Mouse (Mus musculus): ENCODE results near the gene Zfp503. TPM values are rescaled to one million over a fixed set of nuclear protein-coding genes. Genes with fewer than 3 reads are reported as not detected.

The Zfp503 gene
- polyA plus RNA-seq, 1 experiment = 6.8 TPM

DNA sequence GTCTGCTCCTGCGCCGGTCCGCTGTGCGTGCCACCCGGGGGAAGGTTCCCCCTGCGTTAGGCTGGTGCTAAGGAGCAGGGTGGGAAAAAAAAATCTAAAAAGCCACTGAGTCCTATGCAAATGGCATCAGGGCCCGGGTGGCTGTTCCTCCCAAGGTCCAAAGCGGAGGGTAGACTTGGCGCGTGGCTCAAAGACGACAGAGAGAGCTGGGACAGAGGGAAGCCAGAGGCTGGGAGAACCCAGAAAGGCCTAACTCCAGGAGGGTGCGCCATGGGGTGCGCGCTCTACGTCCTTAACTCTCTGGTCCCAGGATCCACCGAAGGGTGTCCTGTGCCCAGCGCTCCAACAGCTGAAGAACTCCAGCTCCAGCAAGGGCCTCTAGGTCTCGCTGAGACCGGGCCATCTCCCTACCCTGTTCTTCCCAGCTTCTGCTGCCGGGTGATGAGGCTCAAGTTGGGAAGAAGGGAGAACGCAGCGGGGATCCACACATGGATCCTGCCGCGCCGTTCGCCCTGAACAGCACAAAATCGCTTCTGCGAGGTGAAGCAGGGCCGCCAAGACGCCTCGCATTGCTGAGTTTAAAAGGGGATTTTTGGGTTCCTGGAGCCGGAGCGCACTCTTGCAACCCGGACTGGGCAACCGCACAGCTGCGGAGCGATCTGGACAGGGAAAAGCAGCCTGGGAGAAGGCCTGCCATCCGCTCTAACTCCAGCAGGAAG lies 6.7 kb downstream of the Zfp503 start:
- DNase-seq (ENCODE audit: low read depth, low spot score) = no peak
- WGBS = 35% methylated on average over 38 of the region's 38 CpGs

DNA sequence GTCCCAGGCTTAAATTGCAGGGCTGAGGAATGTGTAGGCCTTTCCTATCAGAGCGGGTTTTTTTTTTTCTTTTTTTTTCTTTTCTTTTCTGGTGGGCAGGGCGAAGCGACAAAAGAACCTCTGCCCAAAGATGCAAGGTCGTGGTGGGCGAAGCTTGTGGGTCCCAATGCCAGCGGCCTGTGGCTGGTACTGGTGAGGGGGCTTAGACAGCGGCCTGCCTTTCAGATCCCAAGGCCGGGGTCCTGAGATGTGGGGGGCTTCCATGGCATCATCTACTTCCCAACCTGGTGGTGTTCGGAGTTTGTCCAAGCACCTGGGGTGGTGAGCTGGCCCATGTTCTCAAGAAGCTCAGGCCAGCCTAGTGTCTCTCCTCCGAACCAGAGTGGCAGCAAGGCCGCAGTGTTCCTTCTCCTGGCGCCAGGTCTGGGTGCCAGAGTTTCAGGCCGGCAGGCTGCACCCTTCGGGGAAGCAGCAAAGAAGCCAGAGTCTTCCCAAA lies 7.3 kb downstream of the Zfp503 start:
- WGBS = 53% methylated on average over 14 of the region's 14 CpGs
- DNase-seq (ENCODE audit: low read depth, low spot score) = no peak

DNA sequence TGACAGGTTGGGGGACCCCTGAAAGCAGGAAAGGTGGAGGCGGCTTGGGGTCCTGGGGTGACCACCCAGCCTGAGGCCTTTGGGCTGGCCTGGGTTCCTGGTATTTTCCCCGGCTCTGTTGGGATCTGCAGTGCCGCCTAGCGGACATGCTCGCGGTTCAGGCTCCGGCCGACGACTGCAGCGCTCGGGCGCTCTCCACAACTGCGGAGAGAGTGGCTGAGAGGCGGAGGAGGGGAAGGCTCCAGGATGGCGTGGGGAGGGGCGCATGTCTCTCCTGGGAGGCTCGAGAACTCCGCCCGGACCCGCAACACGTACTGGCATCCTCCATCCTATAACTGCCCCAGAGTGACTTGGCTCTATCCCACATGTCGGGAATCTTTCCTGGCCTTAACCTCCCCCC lies 7.9 kb downstream of the Zfp503 start:
- DNase-seq (ENCODE audit: low read depth, low spot score) = no peak
- 4% methylated on average over 22 of the region's 22 CpGs for WGBS

DNA sequence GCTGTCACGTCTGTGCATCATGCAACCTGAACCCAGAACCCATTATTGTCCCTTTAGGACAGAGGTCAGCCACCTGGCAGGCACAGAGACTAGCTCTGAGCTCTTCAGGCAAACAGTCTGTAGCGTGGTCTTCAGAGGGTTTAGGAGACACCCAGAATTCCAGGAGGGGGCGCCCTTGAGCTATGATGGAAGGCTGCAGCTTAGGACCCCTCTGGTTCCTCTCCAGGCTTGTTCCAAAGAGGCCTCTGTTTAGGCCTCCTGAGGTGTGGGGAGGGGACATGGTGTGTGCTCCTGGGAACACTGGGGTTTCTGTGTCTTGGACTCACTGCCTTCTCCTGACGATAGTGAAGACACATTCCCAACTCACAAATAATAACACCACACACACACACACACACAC lies 20.4 kb downstream of the Zfp503 start:
- 42% methylated on average over 4 of the region's 4 CpGs for WGBS

GRCm38 (mm10) chr14:21967375-21968010 lies 21.9 kb downstream of the Zfp503 start:
- DNase-seq (ENCODE audit: low read depth, low spot score) = no peak
- 39% methylated on average over 12 of the region's 12 CpGs for WGBS

More for the DNA sequence above, 20.4 kb downstream of the Zfp503 start:
- no peak for DNase-seq (ENCODE audit: low read depth, low spot score)

DNA sequence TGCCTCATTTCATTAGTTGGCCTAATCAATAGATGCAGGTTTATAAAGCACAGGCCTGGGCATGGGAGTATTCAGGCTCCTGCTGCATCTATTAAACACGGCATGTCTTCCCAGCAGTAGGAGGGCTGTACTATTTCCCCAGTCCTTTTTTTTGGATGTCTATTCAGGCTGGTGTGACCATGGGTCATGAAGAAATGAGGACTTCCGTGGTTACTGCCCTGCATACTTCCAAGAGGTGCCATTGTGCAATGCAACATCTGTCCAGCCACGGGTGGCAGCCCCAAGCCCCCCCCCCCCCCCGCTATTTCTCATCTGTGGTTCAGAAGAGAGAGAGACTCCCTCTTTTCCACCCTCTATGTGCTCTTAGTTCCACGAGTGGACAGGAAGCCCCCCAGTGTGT lies 23.1 kb downstream of the Zfp503 start:
- no peak for DNase-seq (ENCODE audit: low read depth, low spot score)
- 61% methylated on average over 5 of the region's 5 CpGs for WGBS

DNA sequence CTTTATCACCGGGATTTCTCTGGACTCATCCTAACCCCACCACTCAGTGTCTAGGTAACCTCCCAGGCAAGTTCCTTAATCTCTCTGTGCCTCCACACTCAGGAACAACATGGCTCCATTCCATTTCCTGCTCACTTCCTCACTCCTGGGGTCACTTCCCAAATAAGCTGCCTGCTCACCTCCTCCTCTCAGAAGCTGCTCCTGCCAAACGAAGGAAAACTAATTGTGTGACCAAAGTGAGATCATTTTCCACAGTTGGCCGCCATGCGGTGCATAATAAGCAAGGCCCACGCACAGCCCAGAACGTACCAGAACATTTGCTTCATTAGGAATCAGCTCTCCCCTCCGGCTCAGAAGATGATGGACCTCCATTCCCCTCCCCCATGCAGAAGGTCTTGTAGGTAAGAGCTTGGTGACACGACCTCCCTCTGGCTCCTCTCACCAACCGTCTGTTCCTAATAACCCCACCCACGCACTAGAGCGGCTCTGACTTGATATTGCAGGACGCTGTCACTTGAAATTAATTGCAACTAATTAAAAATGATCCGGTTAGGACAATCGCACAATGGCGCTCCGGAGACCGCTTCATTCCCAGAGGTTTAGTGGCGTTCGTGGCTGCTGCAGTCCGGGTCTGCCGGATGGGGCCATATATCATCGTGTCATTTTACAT lies 26.9 kb downstream of the Zfp503 start:
- no peak for DNase-seq (ENCODE audit: low read depth, low spot score)
- WGBS = 81% methylated on average over 22 of the region's 22 CpGs

- WGBS = 62% methylated on average over 8 of the region's 8 CpGs
- DNase-seq (ENCODE audit: low read depth, low spot score) = no peak
Measured at GRCm38 (mm10) chr14:21959243-21959642, 30.2 kb downstream of the Zfp503 start.

GRCm38 (mm10) chr14:21958643-21959042 lies 30.8 kb downstream of the Zfp503 start:
- DNase-seq (ENCODE audit: low read depth, low spot score) = no peak
- 77% methylated on average over 5 of the region's 5 CpGs for WGBS

DNA sequence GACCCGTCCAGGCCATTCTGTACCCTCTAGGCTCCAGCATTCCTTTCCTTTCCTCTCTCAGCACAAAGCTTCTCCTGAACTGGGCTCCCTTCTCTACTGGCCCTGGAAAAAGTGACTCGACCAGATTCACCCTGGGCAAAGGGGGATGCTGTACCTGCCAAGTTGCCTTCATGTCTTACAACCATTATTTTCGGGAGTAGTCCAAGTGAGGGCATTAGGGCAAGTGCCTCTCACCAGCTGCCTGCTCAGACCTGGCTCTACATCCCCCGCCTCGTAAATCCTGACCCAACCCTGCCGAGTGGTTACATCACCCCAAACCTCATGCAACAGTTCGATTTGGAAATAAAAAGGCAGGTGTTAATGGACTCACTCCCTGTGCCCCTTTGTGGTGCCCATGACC lies 36.9 kb downstream of the Zfp503 start:
- 42% methylated on average over 7 of the region's 7 CpGs for WGBS
- DNase-seq (ENCODE audit: low read depth, low spot score) = no peak

- 51% methylated on average over 10 of the region's 10 CpGs for WGBS
Measured at GRCm38 (mm10) chr14:21951896-21952523, 37.4 kb downstream of the Zfp503 start.

GRCm38 (mm10) chr14:21944946-21945345 lies 44.5 kb downstream of the Zfp503 start:
- 84% methylated on average over 9 of the region's 9 CpGs for WGBS

More at GRCm38 (mm10) chr14:21951896-21952523, 37.4 kb downstream of the Zfp503 start:
- no peak for DNase-seq (ENCODE audit: low read depth, low spot score)

GRCm38 (mm10) chr14:21941581-21941980 lies 47.8 kb downstream of the Zfp503 start:
- 30% methylated on average over 2 of the region's 2 CpGs for WGBS
- no peak for DNase-seq (ENCODE audit: low read depth, low spot score)

More at GRCm38 (mm10) chr14:21944946-21945345, 44.5 kb downstream of the Zfp503 start:
- DNase-seq (ENCODE audit: low read depth, low spot score) = no peak

- DNase-seq (ENCODE audit: low read depth, low spot score) = no peak
- WGBS = 92% methylated on average over 2 of the region's 2 CpGs
Measured at GRCm38 (mm10) chr14:21937116-21937515, 52.3 kb downstream of the Zfp503 start.

DNA sequence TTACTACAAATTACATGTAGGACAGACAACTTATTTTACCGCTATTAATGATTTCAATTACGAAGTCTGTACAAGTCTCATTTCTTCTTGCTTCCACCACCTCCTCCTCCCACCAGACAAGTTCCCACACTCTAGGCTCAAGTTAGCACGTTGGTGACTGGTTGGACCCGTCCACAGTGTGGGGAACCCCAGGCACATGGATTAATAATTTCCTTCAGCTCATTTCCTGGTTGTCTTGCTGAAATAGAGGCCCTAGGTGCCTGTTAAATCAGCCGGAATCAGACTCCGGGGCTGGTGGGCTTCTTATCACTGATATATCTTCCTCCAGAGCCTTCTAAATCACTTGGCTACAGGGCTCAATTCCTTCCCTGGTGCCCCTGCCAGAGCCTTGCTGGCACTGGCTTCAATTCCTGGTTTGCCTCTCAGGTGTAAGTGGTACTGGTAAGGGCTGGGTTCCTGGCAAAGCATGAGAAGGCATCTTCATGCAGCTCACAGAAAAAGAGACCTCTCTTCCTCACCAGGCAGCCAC lies 53.2 kb downstream of the Zfp503 start:
- WGBS = 70% methylated on average over 6 of the region's 6 CpGs
- DNase-seq (ENCODE audit: low read depth, low spot score) = no peak

Other genes with a start within 250 kb of the Zfp503 start
- 7.0 and 27.8 TPM in 2 replicates for gene Samd8, start 239.1 kb downstream of the Zfp503 start, polyA plus RNA-seq (2012; rRNA removed)
- 0.22 and 1.2 TPM in 2 replicates for gene Dusp13, start 238.4 kb downstream of the Zfp503 start, polyA plus RNA-seq (2012; rRNA removed)
- gene Vdac2, start 164.4 kb downstream of the Zfp503 start, polyA plus RNA-seq (2012; rRNA removed) = 230 and 340 TPM in 2 replicates
- gene Comtd1, start 140.6 kb downstream of the Zfp503 start, polyA plus RNA-seq (2012; rRNA removed) = 53.3 and 71.5 TPM in 2 replicates
- gene Lrmda, start 30.1 kb upstream of the Zfp503 start, polyA plus RNA-seq (2012; rRNA removed) = 0.12 and 0.78 TPM in 2 replicates